Mouse (Mus musculus): Measurements from ENCODE around the gene Ube2g1. TPM values are rescaled to one million over a fixed set of nuclear protein-coding genes. Genes with fewer than 3 reads are reported as not detected.
A peak's percentile ranks its signal among the peaks of the same experiment; 100 is the strongest.
"Not testable (repeated sequence)": the region's sequence is repeated elsewhere in the genome, so short reads cannot be mapped to it uniquely, and the experiment has no call there.

The Ube2g1 gene
- polyA plus RNA-seq, 1 experiment from 2014 or later = 53.6 TPM

DNA sequence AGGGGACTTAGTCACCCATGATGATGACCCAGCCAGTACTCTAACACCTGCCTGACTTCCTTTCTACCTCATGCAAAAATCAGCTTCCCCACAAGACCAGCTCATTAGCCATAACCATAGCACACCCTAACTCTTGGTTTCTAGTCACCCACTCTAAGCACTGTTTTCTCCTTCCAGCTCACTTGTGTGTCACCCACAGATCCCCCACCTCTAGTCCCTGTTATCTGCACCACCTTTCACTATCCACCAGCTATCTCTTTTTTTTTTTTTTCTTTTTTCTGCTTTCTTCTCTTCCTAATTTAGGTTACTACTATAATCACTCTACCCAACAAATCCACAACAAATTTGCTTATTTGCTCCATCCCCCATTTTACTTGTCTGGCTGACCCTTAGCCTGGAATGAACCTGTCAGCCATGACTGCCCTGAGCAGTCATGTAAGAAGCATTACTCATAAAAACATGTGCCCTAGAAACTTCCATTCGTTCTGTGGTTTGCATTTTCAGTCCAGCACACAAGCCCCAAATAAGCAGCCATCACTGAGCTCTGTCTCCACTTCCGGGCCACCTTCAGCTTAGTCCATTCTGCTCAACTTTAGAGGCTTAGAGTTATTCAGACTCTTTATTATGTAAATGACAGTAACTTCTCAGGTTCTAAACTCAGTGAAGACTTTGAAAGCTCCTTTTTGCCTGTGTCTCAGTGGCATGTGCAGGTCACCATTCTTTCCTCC lies 11.9 kb upstream of the Ube2g1 start:
- peak; percentile 71 for ATAC-seq
- in situ Hi-C loops (cut with MboI; ENCODE audit: low pct_unique_long_range_greater_than_20kb) = no loop called here
- TF ChIP-seq CTCF (IDR thresholded peaks at IDR 0.05) = no peak
- ChIA-PET POLR2A (interaction anchor here (0.8 to 1.2 kb wide), 3 partner anchors 10 to 13 kb away, joined by 3 to 8 read pairs (median 4); partner anchors contain the start of gene Ube2g1), CTCF (interaction anchor here (0.9 to 2.8 kb wide), 2 partner anchors 10 to 17 kb away, joined by 4 to 9 read pairs; no protein-coding TSS in a partner anchor)
- DNase-seq (ENCODE audit: low read depth, low spot score) = peak; percentile 68
- no peaks in the 10 kb centered on the region for H3K27me3 ChIP-seq

- no peak for DNase-seq (ENCODE audit: low read depth, low spot score)
- ChIA-PET POLR2A (no interaction called here), CTCF (no interaction called here)
- TF ChIP-seq CTCF (IDR thresholded peaks at IDR 0.05) = no peak
- ATAC-seq = no peak
- in situ Hi-C loops (cut with MboI; ENCODE audit: low pct_unique_long_range_greater_than_20kb) = no loop called here
- no peaks in the 10 kb centered on the region for H3K27me3 ChIP-seq
These were observed 9.3 kb upstream of the Ube2g1 start for GRCm38 (mm10) chr11:72597780-72598179.

DNA sequence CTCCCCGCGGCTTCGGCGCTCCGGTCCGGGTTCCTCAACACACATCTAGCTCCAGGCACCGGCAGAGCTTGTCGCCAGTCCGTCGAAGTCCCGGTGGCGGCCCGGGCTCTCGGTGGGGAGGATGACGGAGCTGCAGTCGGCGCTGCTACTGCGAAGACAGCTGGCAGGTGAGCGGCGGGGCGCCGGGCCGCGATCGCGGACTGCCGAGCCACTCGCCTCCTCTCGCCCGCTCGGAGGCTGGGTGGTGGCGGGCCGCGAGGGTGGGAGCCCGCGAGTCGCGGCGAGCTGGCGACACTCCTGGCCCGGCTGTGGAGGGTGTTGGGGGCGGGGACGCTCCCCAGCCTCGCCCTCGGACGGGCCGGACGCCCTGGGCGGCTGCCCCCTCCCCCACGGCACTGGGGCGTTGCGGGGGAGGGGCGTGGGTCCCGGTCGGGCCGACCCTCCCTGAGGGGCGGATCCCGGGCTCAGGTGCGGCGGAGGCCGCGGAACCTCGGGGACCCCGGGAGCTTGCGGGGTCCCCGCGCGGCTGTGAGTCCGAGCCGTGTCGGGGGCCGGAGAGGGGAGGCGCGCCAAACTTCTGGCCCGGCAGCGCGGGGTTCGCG lies 487 bp downstream of the Ube2g1 start:
- peak; percentile 49 for ATAC-seq
- DNase-seq (ENCODE audit: low read depth, low spot score) = no peak
- TF ChIP-seq CTCF (IDR thresholded peaks at IDR 0.05) = no peak
- H3K27me3 ChIP-seq = no peaks in the 10 kb centered on the region
- in situ Hi-C loops (cut with MboI; ENCODE audit: low pct_unique_long_range_greater_than_20kb) = no loop called here
- CTCF ChIA-PET = no interaction called here
- POLR2A ChIA-PET = interaction anchor here (0.7 to 1.4 kb wide), 5 partner anchors 12 to 73 kb away, joined by 3 to 4 read pairs (median 4); no protein-coding TSS in a partner anchor

DNA sequence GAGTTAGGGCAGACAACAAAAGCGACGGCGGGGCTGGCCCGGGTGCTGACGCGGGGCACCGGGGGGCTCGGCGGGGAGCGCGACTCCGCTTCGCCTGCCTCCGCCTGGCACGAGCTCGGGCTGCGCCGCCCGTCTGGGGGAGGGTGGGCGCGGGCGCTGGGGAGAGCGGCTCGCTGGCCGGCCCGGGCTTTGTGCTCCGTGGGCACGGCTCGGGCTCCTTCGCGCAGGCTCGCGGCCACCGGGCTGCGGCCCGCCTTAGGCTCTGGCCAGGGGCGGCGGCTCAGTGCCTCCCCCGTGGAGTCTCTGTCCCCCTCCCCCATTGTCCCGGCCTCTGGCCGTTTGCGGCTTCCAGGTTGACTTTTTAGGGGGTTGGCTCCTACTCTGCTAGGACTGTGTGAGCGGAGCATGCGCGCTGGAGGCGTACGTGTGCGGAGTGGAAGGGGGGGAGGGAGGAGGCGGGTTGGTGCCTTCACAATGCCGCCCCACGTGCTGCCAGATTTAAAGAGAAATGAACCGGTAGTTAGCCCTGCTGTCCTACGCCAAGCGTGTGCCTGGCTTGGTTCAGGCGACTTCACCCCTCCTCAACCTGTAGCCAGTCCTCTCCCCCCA lies 1.1 kb downstream of the Ube2g1 start:
- CTCF ChIA-PET = no interaction called here
- ATAC-seq (peak; percentile 64), DNase-seq (ENCODE audit: low read depth, low spot score) (peak; percentile 68)
- no peaks in the 10 kb centered on the region for H3K27me3 ChIP-seq
- no peak for TF ChIP-seq CTCF (IDR thresholded peaks at IDR 0.05)
- in situ Hi-C loops (cut with MboI; ENCODE audit: low pct_unique_long_range_greater_than_20kb) = no loop called here
- POLR2A ChIA-PET = interaction anchor here (0.6 to 1.4 kb wide), 5 partner anchors 12 to 696 kb away, joined by 3 to 4 read pairs (median 4); no protein-coding TSS in a partner anchor

GRCm38 (mm10) chr11:72609242-72609641 lies 2.2 kb downstream of the Ube2g1 start:
- no peak for ATAC-seq
- in situ Hi-C loops (cut with MboI; ENCODE audit: low pct_unique_long_range_greater_than_20kb) = no loop called here
- CTCF ChIA-PET = interaction anchor here (0.6 kb wide), 1 partner anchor 348 kb away, joined by 3 read pairs; no protein-coding TSS in a partner anchor
- no peak for TF ChIP-seq CTCF (IDR thresholded peaks at IDR 0.05)
- H3K27me3 ChIP-seq = no peaks in the 10 kb centered on the region
- POLR2A ChIA-PET = no interaction called here
- DNase-seq (ENCODE audit: low read depth, low spot score) = no peak

DNA sequence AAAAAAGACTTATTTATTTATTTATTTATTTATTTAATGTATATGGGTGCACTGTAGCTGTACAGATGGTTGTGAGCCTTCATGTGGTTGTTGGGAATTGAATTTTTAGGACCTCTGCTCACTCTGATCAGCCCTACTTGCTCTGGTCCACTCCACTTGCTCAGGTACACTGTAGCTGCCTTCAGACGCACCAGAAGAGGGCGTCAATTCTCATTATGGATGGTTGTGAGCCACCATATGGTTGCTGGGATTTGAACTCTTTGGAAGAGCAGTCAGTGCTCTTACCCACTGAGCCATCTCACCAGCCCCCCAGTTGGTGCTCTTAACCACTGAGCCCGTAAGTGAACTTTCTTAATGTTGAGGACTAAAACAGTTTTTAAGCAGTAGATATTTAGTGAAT lies 7.3 kb downstream of the Ube2g1 start:
- ATAC-seq, POLR2A ChIA-PET, CTCF ChIA-PET: not testable (repeated sequence)

GRCm38 (mm10) chr11:72615931-72616330 lies 8.8 kb downstream of the Ube2g1 start:
- no peaks in the 10 kb centered on the region for H3K27me3 ChIP-seq
- ChIA-PET POLR2A (no interaction called here), CTCF (no interaction called here)
- no peak for TF ChIP-seq CTCF (IDR thresholded peaks at IDR 0.05)
- ATAC-seq (no peak), DNase-seq (ENCODE audit: low read depth, low spot score) (no peak)
- in situ Hi-C loops (cut with MboI; ENCODE audit: low pct_unique_long_range_greater_than_20kb) = no loop called here

More for the DNA sequence above, 7.3 kb downstream of the Ube2g1 start:
- H3K27me3 ChIP-seq; DNase-seq (ENCODE audit: low read depth, low spot score); in situ Hi-C loops (cut with MboI; ENCODE audit: low pct_unique_long_range_greater_than_20kb): not testable (repeated sequence)

GRCm38 (mm10) chr11:72618476-72618875 lies 11.4 kb downstream of the Ube2g1 start:
- no peak for DNase-seq (ENCODE audit: low read depth, low spot score)
- in situ Hi-C loops (cut with MboI; ENCODE audit: low pct_unique_long_range_greater_than_20kb) = no loop called here
- ChIA-PET CTCF (interaction anchor here (0.9 to 1.1 kb wide), 2 partner anchors 15 to 18 kb away, joined by 3 read pairs; no protein-coding TSS in a partner anchor), POLR2A (no interaction called here)
- no peak for ATAC-seq
- H3K27me3 ChIP-seq = no peaks in the 10 kb centered on the region
- no peak for TF ChIP-seq CTCF (IDR thresholded peaks at IDR 0.05)

- no peak for DNase-seq (ENCODE audit: low read depth, low spot score)
- no peak for ATAC-seq
- no peaks in the 10 kb centered on the region for H3K27me3 ChIP-seq
- POLR2A ChIA-PET = interaction anchor here (0.6 kb wide), 2 partner anchors 10 to 96 kb away, joined by 3 to 8 read pairs; no protein-coding TSS in a partner anchor
- CTCF ChIA-PET = no interaction called here
- no peak for TF ChIP-seq CTCF (IDR thresholded peaks at IDR 0.05)
- in situ Hi-C loops (cut with MboI; ENCODE audit: low pct_unique_long_range_greater_than_20kb) = no loop called here
These were observed 35.6 kb downstream of the Ube2g1 start for GRCm38 (mm10) chr11:72642730-72643129.

GRCm38 (mm10) chr11:72645386-72645785 lies 38.3 kb downstream of the Ube2g1 start:
- no peaks in the 10 kb centered on the region for H3K27me3 ChIP-seq
- ChIA-PET POLR2A (no interaction called here), CTCF (no interaction called here)
- no peak for TF ChIP-seq CTCF (IDR thresholded peaks at IDR 0.05)
- DNase-seq (ENCODE audit: low read depth, low spot score) = no peak
- in situ Hi-C loops (cut with MboI; ENCODE audit: low pct_unique_long_range_greater_than_20kb) = no loop called here
- ATAC-seq = no peak

- in situ Hi-C loops (cut with MboI; ENCODE audit: low pct_unique_long_range_greater_than_20kb) = no loop called here
- ChIA-PET CTCF (no interaction called here), POLR2A (no interaction called here)
- DNase-seq (ENCODE audit: low read depth, low spot score) (no peak), ATAC-seq (no peak)
- TF ChIP-seq CTCF (IDR thresholded peaks at IDR 0.05) = no peak
- H3K27me3 ChIP-seq = no peaks in the 10 kb centered on the region
These were observed 43.3 kb downstream of the Ube2g1 start for GRCm38 (mm10) chr11:72650347-72650746.
